Mouse (Mus musculus) embryonic facial prominence, embryonic 11.5 days (tissue): ENCODE data around the gene Ilf2. TPM values are rescaled to one million over a fixed set of nuclear protein-coding genes. Genes with fewer than 3 reads are reported as not detected.

ENCODE experiments used
- ATAC-seq: fragments of 200-750 bp; cut with Nextera tagmentation; replicated peaks from 2 replicates; pipeline ENCODE4 v1.8.0; 2017; ENCODE audit warnings: low read depth; ENCODE audit not compliant: insufficient number of reproducible peaks, low FRiP score, low TSS enrichment
- DNase-seq: peaks from one replicate; pipeline ENCODE4 v3.0.0-alpha.2; 2015; ENCODE audit warnings: low spot score
- H3K27ac ChIP-seq: fragments of 300-500 bp; sonication (generic); replicated peaks from 2 replicates; pipeline ENCODE4 v1.5.1; 2014; ENCODE audit warnings: mild to moderate bottlenecking, low read depth, low read length, control low read depth
- H3K27me3 ChIP-seq: fragments of 300-500 bp; sonication (generic); 2 replicates; pipeline ENCODE4 v1.6.1; 2014; ENCODE audit warnings: mild to moderate bottlenecking, low read length, moderate library complexity, mixed read lengths; ENCODE audit not compliant: control insufficient read depth, insufficient read depth
- H3K36me3 ChIP-seq: fragments of 300-500 bp; sonication (generic); replicated peaks from 2 replicates; pipeline ENCODE4 v1.6.1; 2014; ENCODE audit warnings: low read depth, mild to moderate bottlenecking, low read length, moderate library complexity, mixed read lengths; ENCODE audit not compliant: control insufficient read depth, insufficient read depth
- H3K4me1 ChIP-seq: fragments of 300-500 bp; sonication (generic); 2 replicates; pipeline ENCODE4 v1.6.1; 2014; ENCODE audit warnings: low read length, mixed read lengths; ENCODE audit not compliant: control insufficient read depth, insufficient read depth
- H3K4me2 ChIP-seq: fragments of 300-500 bp; sonication (generic); 2 replicates; pipeline ENCODE4 v1.6.1; 2014; ENCODE audit warnings: low read depth, mild to moderate bottlenecking, control low read depth, low read length, moderate library complexity
- H3K4me3 ChIP-seq: fragments of 300-500 bp; sonication (generic); 2 replicates; pipeline ENCODE4 v1.5.1; 2014; ENCODE audit warnings: low read depth, low read length, control low read depth
- H3K9ac ChIP-seq: fragments of 300-500 bp; sonication (generic); replicated peaks from 2 replicates; pipeline ENCODE4 v1.6.1; 2014; ENCODE audit warnings: mild to moderate bottlenecking, control low read depth, low read length
- H3K9me3 ChIP-seq: fragments of 300-500 bp; sonication (generic); replicated peaks from 2 replicates; pipeline ENCODE4 v1.6.1; 2016; ENCODE audit warnings: mild to moderate bottlenecking, low read length, inconsistent platforms, mixed read lengths; ENCODE audit not compliant: control insufficient read depth
- WGBS: fragments of 180-500 bp; shearing (Covaris S2); extraction: QIAGEN DNeasy Blood & Tissue Kit; methylation state at CpG from one replicate; pipeline ENCODE4 v1.1.7; 2014; 5-methylcytosine and 5-hydroxymethylcytosine counted together
- polyA plus RNA-seq: library from polyadenylated mRNA; unstranded; fragments of >200 nt; fragmentation: Nextera tagmentation; extraction: Ambion mirVana; gene quantifications from 2 replicates; pipeline ENCODE4 v1.2.1, GENCODE M21; 2014

Gene Ilf2
- polyA plus RNA-seq, 1 experiment from 2014 or later: 383 TPM

- DNase-seq: no peak
- 86% methylated on average over 7 of the region's 7 CpGs for WGBS
- Histone ChIP-seq H3K4me1 (no peaks in the 10 kb centered on the region), H3K4me2 (no peak overlapping the region), H3K27ac (no peak overlapping the region), H3K9ac (no peak overlapping the region), H3K4me3 (no peak overlapping the region), H3K9me3 (no peaks in the 10 kb centered on the region), H3K27me3 (no peaks in the 10 kb centered on the region), H3K36me3 (no peaks in the 10 kb centered on the region)
- ATAC-seq: no peak
These were observed 51.5 kb downstream of the Ilf2 start for GRCm38 (mm10) chr3:90527291-90527873.

DNA sequence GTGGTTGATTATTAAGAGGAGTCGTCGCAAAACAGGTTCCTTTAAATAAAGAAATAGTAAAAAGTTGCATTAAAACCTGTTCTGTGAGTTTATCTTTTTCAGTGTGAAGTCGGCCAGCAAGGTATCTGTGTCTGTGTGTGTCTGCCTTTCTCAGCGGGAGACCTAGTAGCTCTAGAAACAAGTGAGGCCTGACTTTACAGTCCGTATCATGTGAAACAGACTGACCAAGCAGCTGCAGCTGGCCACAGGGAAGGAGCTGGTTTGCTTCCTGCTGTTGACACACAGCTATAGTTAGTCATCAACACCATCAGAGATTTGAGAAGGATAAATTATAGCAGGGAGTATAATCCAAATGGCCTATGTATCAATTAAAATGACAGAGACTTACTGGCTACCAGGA is 55.8 kb downstream of the Ilf2 start:
- H3K9me3 ChIP-seq: no peaks in the 10 kb centered on the region
- H3K4me3 ChIP-seq: no peak overlapping the region
- H3K4me2 ChIP-seq: no peak overlapping the region
- H3K36me3 ChIP-seq: no peaks in the 10 kb centered on the region
- H3K9ac ChIP-seq: no peak overlapping the region
- no peaks in the 10 kb centered on the region for H3K4me1 ChIP-seq
- H3K27ac ChIP-seq: no peak overlapping the region
- WGBS: 66% methylated on average over 5 of the region's 5 CpGs
- ATAC-seq (no peak), DNase-seq (no peak)
- H3K27me3 ChIP-seq: no peaks in the 10 kb centered on the region

- Histone ChIP-seq H3K27me3 (no peaks in the 10 kb centered on the region), H3K4me3 (no peak overlapping the region), H3K27ac (no peak overlapping the region), H3K9ac (no peak overlapping the region), H3K4me1 (no peaks in the 10 kb centered on the region), H3K9me3 (no peaks in the 10 kb centered on the region), H3K36me3 (no peaks in the 10 kb centered on the region), H3K4me2 (no peak overlapping the region)
- WGBS: 64% methylated on average over 1 of the region's 1 CpGs
- no peak for ATAC-seq
- DNase-seq: no peak
These were observed 59.5 kb downstream of the Ilf2 start for GRCm38 (mm10) chr3:90535446-90535845.

DNA sequence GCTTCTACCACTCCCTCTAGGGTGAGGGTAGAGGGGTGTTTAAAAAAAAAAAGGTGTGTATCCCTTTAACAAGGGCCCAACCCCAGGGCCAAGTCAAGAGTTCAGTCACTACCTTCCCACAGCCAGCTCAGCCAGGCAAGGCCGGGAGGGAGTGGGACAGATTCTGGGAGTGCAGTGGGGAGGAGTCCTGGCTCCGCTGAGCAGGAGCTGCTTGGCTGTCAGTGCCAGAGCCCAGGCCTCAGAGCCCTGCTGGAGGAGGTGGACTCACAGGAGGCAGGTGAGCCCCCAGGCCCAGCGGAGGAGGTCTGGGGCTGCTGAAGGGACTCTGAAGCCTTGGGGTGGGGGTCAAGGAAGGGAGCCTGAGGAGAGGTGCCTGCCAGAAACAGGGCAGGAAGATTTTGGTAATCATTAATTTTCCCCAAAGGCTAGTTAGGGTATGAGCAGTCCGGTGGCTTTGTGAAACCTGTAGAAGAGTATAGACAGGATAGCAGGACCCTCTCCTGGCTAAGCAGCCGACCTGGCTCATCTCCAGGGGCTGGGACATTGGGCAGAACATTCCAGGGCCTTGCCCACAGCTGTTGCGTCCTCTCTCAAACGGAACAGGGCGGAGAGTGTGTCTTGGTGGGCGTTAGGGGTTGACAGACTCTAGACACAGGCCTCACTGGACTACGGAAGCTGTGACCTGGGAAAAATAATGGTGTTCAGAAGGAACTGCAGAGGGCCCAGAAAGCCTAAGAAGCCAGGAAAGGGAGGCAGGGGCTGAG is 61.4 kb downstream of the Ilf2 start, which contains the start of gene S100a16:
S100a16 (plus strand) TSS at position 114 of the 764 bp plus-strand sequence.
- no peaks in the 10 kb centered on the region for H3K4me1 ChIP-seq
- no peak for ATAC-seq
- no peak for DNase-seq
- H3K4me2 ChIP-seq: no peak within 1 kb of the TSS
- 44% methylated on average over 10 of the region's 10 CpGs for WGBS
- H3K9ac ChIP-seq: no peak within 1 kb of the TSS
- no peaks in the 10 kb centered on the region for H3K27me3 ChIP-seq
- no peak within 1 kb of the TSS for H3K4me3 ChIP-seq
- no peak within 1 kb of the TSS for H3K27ac ChIP-seq
- H3K9me3 ChIP-seq: no peaks in the 10 kb centered on the region
- no peaks in the 10 kb centered on the region for H3K36me3 ChIP-seq

DNA sequence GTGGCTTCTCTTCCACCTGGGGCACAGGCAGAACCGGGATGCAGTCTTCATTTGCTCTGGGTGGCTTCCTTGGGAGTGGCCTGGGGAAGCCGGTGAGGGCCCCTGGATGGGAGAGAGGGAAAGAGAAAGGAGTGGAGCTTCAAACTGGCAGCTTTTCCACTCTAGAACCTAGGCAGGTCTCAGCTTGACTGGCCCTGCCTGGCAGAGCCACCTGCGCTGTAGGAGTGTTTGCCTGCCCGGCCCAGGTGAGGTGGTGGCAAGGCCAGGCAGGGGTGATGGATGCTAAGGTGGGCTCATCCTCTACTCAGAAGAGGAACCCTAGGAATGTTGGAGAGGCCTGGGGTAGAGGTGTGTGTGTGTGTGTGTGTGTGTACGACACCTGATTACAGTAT is 62.0 kb downstream of the Ilf2 start:
- Histone ChIP-seq H3K9me3 (no peaks in the 10 kb centered on the region), H3K4me1 (no peaks in the 10 kb centered on the region), H3K4me3 (no peak overlapping the region), H3K36me3 (no peaks in the 10 kb centered on the region), H3K4me2 (no peak overlapping the region), H3K27ac (no peak overlapping the region), H3K27me3 (no peaks in the 10 kb centered on the region), H3K9ac (no peak overlapping the region)
- DNase-seq (no peak), ATAC-seq (no peak)
- 82% methylated on average over 5 of the region's 5 CpGs for WGBS

Other genes with a start within 250 kb of the Ilf2 start
- 94.4 and 103 TPM in 2 replicates for gene Jtb, start 244.5 kb upstream of the Ilf2 start, polyA plus RNA-seq
- 7.7 and 9.9 TPM in 2 replicates for gene Creb3l4, start 232.6 kb upstream of the Ilf2 start, polyA plus RNA-seq
- gene Slc39a1, start 228.0 kb upstream of the Ilf2 start, polyA plus RNA-seq: 48.7 and 49.1 TPM in 2 replicates
- 10.8 and 12.5 TPM in 2 replicates for gene Crtc2, start 222.0 kb upstream of the Ilf2 start, polyA plus RNA-seq
- 2.6 and 2.9 TPM in 2 replicates for gene Dennd4b, start 210.9 kb upstream of the Ilf2 start, polyA plus RNA-seq
- 12.6 TPM in 2 replicates for gene Gatad2b, start 182.9 kb upstream of the Ilf2 start, polyA plus RNA-seq
- 15.3 and 16.8 TPM in 2 replicates for gene Slc27a3, start 86.2 kb upstream of the Ilf2 start, polyA plus RNA-seq
- 31.7 and 32.1 TPM in 2 replicates for gene Ints3, start 42.5 kb upstream of the Ilf2 start, polyA plus RNA-seq
- 1.7 and 3.0 TPM in 2 replicates for gene Npr1, start 10.3 kb upstream of the Ilf2 start, polyA plus RNA-seq
- 63.3 and 65.8 TPM in 2 replicates for gene Snapin, start 14.9 kb downstream of the Ilf2 start, polyA plus RNA-seq
- gene Chtop, start 33.4 kb downstream of the Ilf2 start, polyA plus RNA-seq: 126 and 132 TPM in 2 replicates
- gene S100a1, start 38.3 kb downstream of the Ilf2 start, polyA plus RNA-seq: 8.4 and 13.4 TPM in 2 replicates
- 12.9 and 14.6 TPM in 2 replicates for gene S100a13, start 38.3 kb downstream of the Ilf2 start, polyA plus RNA-seq
- gene S100a14, start 50.7 kb downstream of the Ilf2 start, polyA plus RNA-seq: 0.32 TPM in 1 of 2 replicates, not detected in the other
- 48.2 and 52.1 TPM in 2 replicates for gene S100a16, start 61.1 kb downstream of the Ilf2 start, polyA plus RNA-seq
- not detected in 2 replicates for gene S100a3, start 84.5 kb downstream of the Ilf2 start, polyA plus RNA-seq
- not detected in 2 replicates for gene S100a2, start 114.1 kb downstream of the Ilf2 start, polyA plus RNA-seq
- not detected in 2 replicates for gene Gm42674, start 125.8 kb downstream of the Ilf2 start, polyA plus RNA-seq
- 3.4 and 3.9 TPM in 2 replicates for gene S100a4, start 127.6 kb downstream of the Ilf2 start, polyA plus RNA-seq
- gene S100a5, start 132.4 kb downstream of the Ilf2 start, polyA plus RNA-seq: not detected in 2 replicates
- 23.7 and 25.3 TPM in 2 replicates for gene S100a6, start 136.8 kb downstream of the Ilf2 start, polyA plus RNA-seq
- not detected in 2 replicates for gene S100a7a, start 177.9 kb downstream of the Ilf2 start, polyA plus RNA-seq
- gene S100a8, start 192.9 kb downstream of the Ilf2 start, polyA plus RNA-seq: 10.5 and 13.2 TPM in 2 replicates
- 5.7 and 5.8 TPM in 2 replicates for gene S100a9, start 219.6 kb downstream of the Ilf2 start, polyA plus RNA-seq